Mouse (Mus musculus) myocyte (in vitro differentiated cells): ENCODE measurements around the gene Tmem170. TPM values are rescaled to one million over a fixed set of nuclear protein-coding genes. Genes with fewer than 3 reads are reported as not detected.

Experiments used
- H3K27me3 ChIP-seq: one replicate; pipeline ENCODE4 v1.6.1; 2011; ENCODE audit not compliant: control insufficient read depth, insufficient read depth, insufficient read length
- H3K36me3 ChIP-seq: one replicate; pipeline ENCODE4 v1.6.1; 2011; ENCODE audit not compliant: control insufficient read depth, insufficient read depth
- H3K4me2 ChIP-seq: one replicate; pipeline ENCODE4 v1.6.1; 2011; ENCODE audit warnings: low read depth, control low read depth
- H3K4me3 ChIP-seq: one replicate; pipeline ENCODE4 v1.5.1; 2011; ENCODE audit warnings: mild to moderate bottlenecking, control low read depth, moderate library complexity
- H3K79me2 ChIP-seq: one replicate; pipeline ENCODE4 v1.6.1; 2011; ENCODE audit not compliant: control insufficient read depth, insufficient read depth
- H3ac ChIP-seq: one replicate; pipeline ENCODE4 v1.6.1; 2011; ENCODE audit not compliant: control insufficient read depth, insufficient read length
- CEBPB ChIP-seq: IDR thresholded peaks from 2 replicates; pipeline ENCODE4 v1.6.1; 2011; ENCODE audit warnings: mild to moderate bottlenecking, moderate library complexity; ENCODE audit not compliant: poor library complexity, insufficient read depth, severe bottlenecking
- E2F4 ChIP-seq: IDR thresholded peaks from one replicate; pipeline ENCODE4 v1.6.1; 2011; ENCODE audit warnings: mild to moderate bottlenecking, control low read depth, moderate library complexity; ENCODE audit not compliant: insufficient read depth
- MAX ChIP-seq: IDR thresholded peaks from one replicate; pipeline ENCODE4 v1.6.1; 2011; ENCODE audit warnings: low read depth, mild to moderate bottlenecking, control low read depth
- MYOD1 ChIP-seq, 3 experiments: IDR thresholded peaks; one replicate each; pipeline ENCODE4 v1.6.1; 2011; ENCODE audit warnings: control low read depth in 2 of 3, low read depth in 2 of 3, mild to moderate bottlenecking in 2 of 3, moderate library complexity in 1 of 3; ENCODE audit not compliant: insufficient read length in 2 of 3, control insufficient read depth in 1 of 3
- MYOG ChIP-seq, 3 experiments: IDR thresholded peaks; one replicate each; pipeline ENCODE4 v1.6.1; 2011; ENCODE audit warnings: control low read depth in 2 of 3, low read depth in 2 of 3, mild to moderate bottlenecking in 2 of 3; ENCODE audit not compliant: insufficient read length in 2 of 3, control insufficient read depth in 1 of 3, insufficient read depth in 1 of 3
- POLR2A ChIP-seq: IDR thresholded peaks from one replicate; pipeline ENCODE4 v1.6.1; 2011; ENCODE audit warnings: low read depth, mild to moderate bottlenecking, control low read depth, moderate library complexity; ENCODE audit not compliant: insufficient read length
- POLR2AphosphoS2 ChIP-seq: IDR thresholded peaks from one replicate; pipeline ENCODE4 v1.6.1; 2011; ENCODE audit warnings: low read depth, control low read depth; ENCODE audit not compliant: insufficient read length
- REST ChIP-seq: IDR thresholded peaks from one replicate; pipeline ENCODE4 v1.6.1; 2011; ENCODE audit warnings: mild to moderate bottlenecking, control low read depth, moderate library complexity; ENCODE audit not compliant: insufficient read depth, insufficient read length
- SRF ChIP-seq: IDR thresholded peaks from one replicate; pipeline ENCODE4 v1.6.1; 2011; ENCODE audit warnings: low read depth; ENCODE audit not compliant: control insufficient read depth, insufficient read length
- TCF12 ChIP-seq: IDR thresholded peaks from one replicate; pipeline ENCODE4 v1.6.1; 2011; ENCODE audit warnings: mild to moderate bottlenecking, control low read depth; ENCODE audit not compliant: poor library complexity, insufficient read depth, severe bottlenecking
- TCF3 ChIP-seq: IDR thresholded peaks from one replicate; pipeline ENCODE4 v1.6.1; 2011; ENCODE audit warnings: low read depth, control low read depth; ENCODE audit not compliant: insufficient read length
- USF1 ChIP-seq: IDR thresholded peaks from one replicate; pipeline ENCODE4 v1.6.1; 2011; ENCODE audit warnings: low read depth, mild to moderate bottlenecking, control low read depth, moderate library complexity
- polyA plus RNA-seq: library from polyadenylated mRNA; unstranded; fragments of >200 nt; fragmentation: generic; extraction: Trizol; gene quantifications from one replicate; pipeline ENCODE4 v1.2.1, GENCODE M21; 2012; ENCODE audit warnings: missing spikeins

The Tmem170 gene
- polyA plus RNA-seq: 0.92 TPM

- no peaks in the 10 kb centered on the region for H3K27me3 ChIP-seq
- H3ac ChIP-seq: peak within 1 kb of the TSS; percentile 1
- H3K36me3 ChIP-seq: no peaks in the 10 kb centered on the region
- H3K4me2 ChIP-seq: peak within 1 kb of the TSS; percentile 80
- H3K4me3 ChIP-seq: peak within 1 kb of the TSS; percentile 35
- H3K79me2 ChIP-seq: no peaks in the 10 kb centered on the region
- TF ChIP-seq SRF: peak; percentile 27
- TF ChIP-seq TCF12: no peak
- TF ChIP-seq MYOD1 (IDR thresholded peaks at IDR 0.05; ENCODE audit: control insufficient read depth in 1 of 3, insufficient read length in 2 of 3, low read depth in 2 of 3): peak in 2 of 3 experiments; percentile 42 to 85
- peak; percentile 87 for TF ChIP-seq POLR2A
- no peak for TF ChIP-seq CEBPB
- peak; percentile 72 for TF ChIP-seq E2F4
- peak in 2 of 3 experiments; percentile 52 to 73 for TF ChIP-seq MYOG (IDR thresholded peaks at IDR 0.05; ENCODE audit: control insufficient read depth in 1 of 3, insufficient read depth in 1 of 3, insufficient read length in 2 of 3, low read depth in 2 of 3)
- TF ChIP-seq POLR2AphosphoS2: peak; percentile 59
Observed at GRCm38 (mm10) chr8:111876355-111876948, at the start of gene Tmem170. Gene Tmem170 (minus strand): TSS chr8:111876750.

- Histone ChIP-seq H3K4me2 (no peak overlapping the region), H3K36me3 (no peaks in the 10 kb centered on the region), H3K79me2 (no peaks in the 10 kb centered on the region), H3ac (no peak overlapping the region), H3K4me3 (no peak overlapping the region), H3K27me3 (no peaks in the 10 kb centered on the region)
- TF ChIP-seq POLR2A (no peak), TCF12 (no peak), TCF3 (no peak), MYOD1 (IDR thresholded peaks at IDR 0.05; ENCODE audit: control insufficient read depth in 1 of 3, insufficient read length in 2 of 3, low read depth in 2 of 3) (no peak), E2F4 (no peak), POLR2AphosphoS2 (no peak), SRF (no peak), MAX (no peak), CEBPB (no peak), MYOG (IDR thresholded peaks at IDR 0.05; ENCODE audit: control insufficient read depth in 1 of 3, insufficient read depth in 1 of 3, insufficient read length in 2 of 3, low read depth in 2 of 3) (no peak), REST (no peak), USF1 (no peak)
Observed at GRCm38 (mm10) chr8:111924976-111925375, 48.4 kb upstream of the Tmem170 start.

- Histone ChIP-seq H3K4me2 (peak overlapping the region; percentile 69), H3K27me3 (no peaks in the 10 kb centered on the region), H3K79me2 (no peaks in the 10 kb centered on the region), H3K4me3 (no peak overlapping the region), H3K36me3 (no peaks in the 10 kb centered on the region), H3ac (no peak overlapping the region)
- no peak for TF ChIP-seq MYOG (IDR thresholded peaks at IDR 0.05; ENCODE audit: control insufficient read depth in 1 of 3, insufficient read depth in 1 of 3, insufficient read length in 2 of 3, low read depth in 2 of 3)
- no peak for TF ChIP-seq MYOD1 (IDR thresholded peaks at IDR 0.05; ENCODE audit: control insufficient read depth in 1 of 3, insufficient read length in 2 of 3, low read depth in 2 of 3)
- TF ChIP-seq POLR2A: no peak
- TF ChIP-seq E2F4: no peak
- no peak for TF ChIP-seq TCF12
- no peak for TF ChIP-seq POLR2AphosphoS2
- no peak for TF ChIP-seq SRF
- no peak for TF ChIP-seq MAX
- TF ChIP-seq CEBPB: no peak
- TF ChIP-seq USF1: no peak
Observed at GRCm38 (mm10) chr8:111923383-111923804, 46.8 kb upstream of the Tmem170 start.

- TF ChIP-seq TCF3 (no peak), TCF12 (no peak), POLR2A (no peak), MAX (no peak), MYOD1 (IDR thresholded peaks at IDR 0.05; ENCODE audit: control insufficient read depth in 1 of 3, insufficient read length in 2 of 3, low read depth in 2 of 3) (no peak), MYOG (IDR thresholded peaks at IDR 0.05; ENCODE audit: control insufficient read depth in 1 of 3, insufficient read depth in 1 of 3, insufficient read length in 2 of 3, low read depth in 2 of 3) (no peak), E2F4 (no peak), REST (no peak), POLR2AphosphoS2 (no peak), SRF (no peak), USF1 (no peak), CEBPB (no peak)
- Histone ChIP-seq H3K79me2 (no peaks in the 10 kb centered on the region), H3K27me3 (no peaks in the 10 kb centered on the region), H3K4me3 (no peak overlapping the region), H3K4me2 (no peak overlapping the region), H3ac (no peak overlapping the region), H3K36me3 (no peaks in the 10 kb centered on the region)
Observed at GRCm38 (mm10) chr8:111920971-111921370, 44.4 kb upstream of the Tmem170 start.
